Mouse (Mus musculus) right cerebral cortex, postnatal 14 days (tissue): ENCODE results near the gene Flii.

Source experiments
- DNase-seq: peaks from one replicate; pipeline ENCODE4 v3.0.0; 2022

The Flii gene

GRCm38 (mm10) chr11:60726601-60727391 lies at the start of gene Flii:
TSS of gene Flii (minus strand) at chr11:60727263.
- DNase-seq, result peak; percentile 78

DNA sequence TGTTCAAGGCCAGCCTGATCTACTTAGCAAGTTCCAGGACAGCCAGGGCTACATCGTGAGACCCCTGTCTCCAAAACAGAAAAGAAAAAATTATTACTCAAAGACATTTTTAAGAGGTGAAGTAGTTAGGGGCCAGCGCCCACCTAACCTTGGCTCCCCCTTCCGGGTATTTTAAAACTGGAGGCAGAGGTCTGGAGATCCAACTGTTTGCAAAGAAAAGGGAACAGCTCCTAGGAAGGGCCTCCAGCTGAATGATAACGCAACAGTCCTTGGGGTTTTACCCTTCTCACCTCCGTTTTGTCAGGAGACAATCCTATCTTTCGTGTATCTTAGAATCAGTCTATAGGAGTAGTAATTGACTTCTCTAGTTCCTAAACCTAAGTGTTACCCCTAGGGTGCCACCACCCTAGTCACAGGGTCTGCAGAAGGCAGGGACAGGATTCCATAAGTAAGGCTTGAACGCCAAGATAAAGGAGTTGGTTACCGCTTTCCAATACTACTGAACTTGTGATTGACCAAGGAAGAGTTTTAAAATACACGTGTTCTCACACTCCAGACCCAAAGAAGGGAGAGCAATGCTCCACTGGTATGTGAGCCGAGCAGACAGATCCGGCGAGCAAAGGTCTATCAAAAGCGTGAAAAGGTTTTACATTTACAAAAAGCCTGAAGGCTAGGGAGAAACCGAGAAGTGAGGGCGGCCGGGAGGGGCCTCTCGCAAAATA lies 49.2 kb upstream of the Flii start:
- no peak for DNase-seq

DNA sequence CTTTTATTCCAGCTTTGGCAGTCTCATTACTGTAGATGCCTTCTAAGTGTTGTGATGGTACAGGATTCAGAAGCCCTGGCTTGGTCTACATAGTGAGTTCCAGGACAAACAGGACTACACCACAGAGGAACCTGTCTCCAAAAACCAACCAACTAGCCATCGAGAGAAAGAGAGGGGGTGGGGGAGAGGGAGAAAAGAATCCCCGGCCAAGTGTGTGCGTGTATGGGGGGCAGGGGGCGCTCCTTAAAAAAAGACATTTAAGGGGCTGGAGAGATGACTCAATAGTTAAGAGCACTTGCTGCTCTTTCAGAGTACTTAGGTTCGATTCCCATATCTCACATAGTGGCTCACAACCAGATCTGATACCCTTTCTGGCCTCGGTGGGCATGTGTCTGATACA lies 48.5 kb upstream of the Flii start:
- DNase-seq, result no peak

DNA sequence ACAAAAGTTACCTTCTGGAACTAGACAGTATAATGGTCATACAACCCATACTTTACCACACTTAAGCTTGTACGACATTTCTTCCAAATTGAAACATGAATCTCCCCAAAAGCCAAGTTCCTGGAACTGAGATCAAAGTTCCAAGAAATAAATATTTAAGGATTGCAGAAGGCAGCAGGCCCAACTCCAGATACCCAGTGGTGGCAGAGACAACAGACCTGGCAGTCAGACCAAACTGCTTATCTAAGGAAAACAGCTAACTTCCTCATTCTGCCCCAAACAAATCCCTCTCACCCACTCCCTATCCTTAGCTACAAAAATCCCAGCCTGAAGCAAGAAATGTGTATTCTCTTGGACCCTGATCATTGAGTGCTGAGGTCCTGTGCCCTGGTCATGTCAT lies 47.8 kb upstream of the Flii start:
- no peak for DNase-seq

DNA sequence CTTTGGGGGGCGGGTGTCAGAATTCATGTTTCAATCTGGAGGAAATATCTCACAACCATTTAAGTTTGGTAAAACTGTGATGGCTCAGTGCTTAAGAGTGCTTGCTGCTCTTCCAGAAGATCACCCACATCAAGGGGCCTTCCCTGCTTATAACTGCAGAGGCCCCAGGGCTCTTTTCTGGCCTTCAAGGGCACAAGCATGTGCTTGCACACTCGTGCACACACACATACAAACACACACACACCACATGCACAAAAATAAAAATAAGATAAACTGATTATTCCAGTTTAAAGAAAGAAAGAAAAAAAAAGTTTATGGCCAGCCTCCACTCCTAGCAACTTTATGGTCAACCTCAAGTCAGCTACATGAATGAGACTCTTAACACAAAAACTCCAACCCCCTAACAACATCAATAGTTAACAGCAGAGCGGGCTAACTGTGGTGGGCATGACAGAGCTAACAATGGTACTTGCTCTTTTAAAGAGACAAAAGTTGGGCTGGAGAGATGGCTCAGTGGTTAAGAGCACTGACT lies 47.2 kb upstream of the Flii start:
- DNase-seq, result no peak

DNA sequence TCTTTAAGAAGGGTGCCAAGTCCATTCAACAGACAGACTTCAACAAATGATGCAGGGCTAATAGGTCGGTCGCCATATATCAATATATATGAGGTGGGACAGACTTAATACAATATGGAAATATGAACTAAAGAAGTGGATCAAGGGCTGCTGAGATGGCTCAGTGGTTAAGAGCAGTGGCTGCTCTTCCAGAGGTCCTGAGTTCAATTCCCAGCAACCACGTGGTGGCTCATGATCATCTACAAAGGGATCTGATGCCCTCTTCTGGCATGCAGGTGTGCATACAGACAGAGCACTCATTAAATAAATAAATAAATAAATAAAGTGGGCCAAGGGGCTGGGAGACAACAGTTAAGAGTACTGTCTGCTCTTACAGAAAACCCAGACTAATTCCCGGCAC lies 45.1 kb upstream of the Flii start:
- no peak for DNase-seq

DNA sequence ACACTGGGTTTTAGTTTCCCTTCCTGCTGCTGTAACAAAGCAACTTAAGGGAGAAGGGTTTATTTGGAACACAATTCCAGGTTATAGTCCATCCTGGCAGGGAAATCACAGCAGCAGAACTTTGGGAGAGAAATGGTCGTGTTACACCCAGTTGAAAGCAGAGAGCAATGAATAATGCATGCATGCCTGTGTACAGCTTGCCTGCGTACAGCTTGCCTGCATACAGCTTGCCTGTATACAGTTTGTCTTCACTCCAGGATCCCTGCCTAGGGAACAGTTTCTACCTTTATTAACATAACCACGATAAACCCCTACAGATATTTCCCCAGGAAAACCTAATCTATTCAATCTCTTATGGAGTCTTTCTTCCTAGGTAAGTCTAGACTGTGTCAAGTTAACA lies 43.7 kb upstream of the Flii start:
- DNase-seq, result no peak

DNA sequence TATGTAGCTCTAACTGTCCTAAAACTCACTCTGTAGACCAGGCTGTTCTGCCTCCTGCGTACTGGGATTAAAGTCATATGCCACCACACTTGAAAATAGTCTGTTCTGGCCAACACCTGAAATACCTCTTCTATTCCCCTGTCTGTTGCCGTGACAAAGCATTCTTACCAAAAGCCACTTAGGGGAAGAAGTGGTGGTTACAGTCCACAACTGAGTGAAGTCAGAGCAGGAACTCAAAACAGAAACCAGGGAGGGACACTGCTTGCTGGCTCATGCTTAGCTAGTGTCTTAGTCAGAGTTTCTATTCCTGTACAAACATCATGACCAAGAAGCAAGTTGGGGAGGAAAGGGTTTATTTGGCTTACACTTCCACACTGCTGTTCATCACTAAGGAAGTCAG lies 42.3 kb upstream of the Flii start:
- no peak for DNase-seq

DNA sequence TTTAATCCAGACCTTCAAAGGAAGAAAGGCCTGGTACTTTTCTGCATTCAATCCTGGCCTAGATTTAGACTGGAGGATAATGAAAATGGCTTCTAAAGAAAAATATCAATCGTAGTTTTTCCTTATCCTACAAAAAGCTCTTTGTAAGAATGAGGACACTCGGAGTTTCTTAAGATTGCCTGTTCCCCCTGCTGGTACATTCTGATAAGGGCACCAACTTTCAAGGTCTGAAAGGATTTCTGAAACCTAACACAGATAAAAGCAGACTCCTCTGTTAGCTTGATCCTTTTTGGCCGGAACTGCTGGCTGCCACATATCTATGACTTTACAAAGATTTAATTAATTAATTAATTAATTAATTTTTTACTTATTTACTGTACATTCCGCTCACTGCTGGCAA lies 39.9 kb upstream of the Flii start:
- DNase-seq, result no peak

DNA sequence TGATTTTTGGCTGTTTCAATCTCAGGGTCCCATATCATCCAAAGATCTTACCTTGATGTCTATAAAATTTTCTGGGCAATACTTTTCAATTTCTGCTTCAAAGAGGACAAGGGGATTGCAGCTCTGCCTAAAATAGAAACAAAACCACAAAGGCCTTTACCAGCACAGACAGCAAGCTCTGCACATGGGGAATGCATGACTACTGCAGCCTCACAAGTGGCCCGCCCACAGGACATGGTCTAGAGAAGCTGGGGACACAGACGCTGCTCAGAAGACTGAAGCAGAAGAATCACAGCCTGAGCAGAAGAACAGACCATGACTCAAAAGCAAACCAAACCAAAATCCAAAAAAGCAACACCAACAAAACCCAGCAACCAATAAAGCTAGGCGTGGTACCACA lies 34.6 kb upstream of the Flii start:
- no peak for DNase-seq

DNA sequence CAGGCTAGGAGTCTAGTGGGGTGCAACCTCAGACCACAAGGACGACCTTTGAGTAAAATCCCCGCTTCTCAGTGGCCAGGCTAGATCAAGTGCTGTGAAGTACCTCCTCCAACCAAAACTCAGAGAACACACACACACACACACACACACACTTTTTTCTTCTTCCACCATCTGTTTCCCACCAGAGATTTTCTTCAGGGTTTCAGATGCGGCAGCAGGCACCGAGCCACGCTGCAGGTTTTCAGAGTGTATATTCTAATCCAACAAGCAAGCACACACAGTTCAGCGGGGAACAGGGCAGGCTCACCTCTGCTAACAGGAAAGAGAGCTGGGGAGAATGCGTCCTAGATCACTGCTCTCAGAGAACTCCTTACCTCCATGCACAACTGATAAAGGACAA lies 28.5 kb upstream of the Flii start:
- peak; percentile 23 for DNase-seq

GRCm38 (mm10) chr11:60740321-60740720 lies 13.3 kb upstream of the Flii start:
- DNase-seq, result no peak

GRCm38 (mm10) chr11:60737450-60737849 lies 10.4 kb upstream of the Flii start:
- DNase-seq, result no peak

DNA sequence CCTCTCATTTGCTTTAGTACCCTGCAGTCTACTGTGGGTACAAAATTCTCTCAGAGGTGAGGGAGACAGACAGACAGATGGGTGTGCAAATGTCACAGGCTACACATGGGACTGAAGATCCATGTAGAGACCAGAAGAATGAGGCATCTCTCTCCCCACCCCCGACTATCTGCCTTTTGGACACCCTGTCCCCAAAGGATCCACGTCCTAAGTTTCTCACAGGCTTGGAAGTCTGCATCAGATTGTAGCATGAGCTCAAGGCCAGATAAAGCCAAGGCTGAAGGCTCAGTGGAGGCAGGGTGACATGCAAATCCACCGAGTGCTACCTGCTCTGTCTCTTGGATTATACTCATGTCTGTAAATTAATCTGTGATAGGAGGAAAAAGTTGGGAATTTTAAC lies 9.4 kb upstream of the Flii start:
- DNase-seq, result no peak

- DNase-seq, result no peak
These were observed 8.1 kb upstream of the Flii start for GRCm38 (mm10) chr11:60735191-60735590.

- DNase-seq, result no peak
These were observed 7.1 kb upstream of the Flii start for GRCm38 (mm10) chr11:60734206-60734605.

DNA sequence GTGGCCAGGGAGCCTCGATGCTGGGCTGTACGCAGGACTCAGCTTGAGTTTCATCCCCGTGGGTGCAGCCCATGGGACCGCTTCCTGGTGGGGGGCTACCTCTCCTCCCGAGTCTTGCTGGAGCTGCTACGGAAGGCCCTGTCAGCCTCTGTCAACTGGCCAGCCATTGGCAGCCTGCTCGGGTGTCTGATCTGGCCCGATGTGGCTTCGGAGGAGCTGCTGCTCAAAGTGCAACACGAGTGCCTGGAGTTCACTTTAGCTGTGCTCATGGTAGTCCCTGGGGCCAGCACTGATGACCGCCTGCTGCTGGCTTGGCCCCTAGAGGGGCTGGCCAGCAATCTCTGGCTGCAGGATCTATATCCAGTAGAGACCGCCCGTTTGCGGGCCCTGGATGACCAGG lies 4.2 kb upstream of the Flii start:
- DNase-seq, result no peak

- DNase-seq, result no peak
These were observed 3.1 kb upstream of the Flii start for GRCm38 (mm10) chr11:60730169-60730568.

DNA sequence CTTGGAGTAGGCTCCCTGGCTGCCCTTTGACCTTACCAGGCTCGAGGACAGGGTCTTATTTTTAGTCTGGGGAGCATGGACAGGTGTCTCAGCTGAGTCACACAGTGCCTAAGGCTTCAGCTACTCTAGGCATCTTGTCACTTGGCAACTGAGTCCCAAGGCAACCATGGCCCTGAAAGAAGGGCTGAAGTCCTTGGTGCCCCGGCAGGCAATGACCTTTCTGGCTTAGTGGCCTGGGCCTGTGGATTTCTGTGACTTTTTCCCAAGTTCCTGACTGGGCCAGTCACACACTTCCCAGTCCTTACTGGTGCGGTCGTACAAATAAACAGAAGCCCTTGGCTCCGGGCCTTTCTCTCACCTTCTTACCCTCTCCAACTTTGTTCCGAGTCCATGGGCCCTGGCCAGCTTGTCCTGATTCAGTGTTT lies 2.2 kb upstream of the Flii start:
- no peak for DNase-seq

DNA sequence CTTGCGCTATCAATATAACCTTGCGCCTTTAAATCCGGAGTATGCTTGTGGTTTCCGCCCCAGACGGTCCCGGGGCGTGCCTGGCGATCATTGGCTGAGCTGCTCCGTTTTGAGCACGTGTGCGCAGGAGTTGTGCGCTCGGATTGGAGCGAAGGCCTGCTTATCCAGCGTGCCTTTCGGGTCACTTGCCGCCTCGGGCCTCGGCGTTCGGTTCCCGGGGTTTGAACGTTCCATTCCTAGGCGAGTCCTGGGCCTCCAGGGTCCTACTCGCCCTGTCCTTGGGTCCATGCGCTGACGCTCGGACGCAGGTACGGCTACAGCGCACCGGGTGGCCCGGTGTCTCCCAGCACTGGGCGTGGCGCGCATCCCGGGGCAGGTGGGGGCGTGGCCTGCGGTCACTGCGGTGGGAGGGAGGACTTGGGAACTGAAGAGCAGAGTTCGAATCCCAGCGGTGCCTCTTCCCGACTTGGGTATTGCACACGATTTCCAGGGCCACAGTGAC lies 1.2 kb upstream of the Flii start, which contains the start of gene Mief2:
Mief2 (plus strand) TSS at position 139 of the 502 bp plus-strand sequence.
- peak; percentile 96 for DNase-seq

GRCm38 (mm10) chr11:60727392-60728140 lies 503 bp upstream of the Flii start:
- no peak for DNase-seq

DNA sequence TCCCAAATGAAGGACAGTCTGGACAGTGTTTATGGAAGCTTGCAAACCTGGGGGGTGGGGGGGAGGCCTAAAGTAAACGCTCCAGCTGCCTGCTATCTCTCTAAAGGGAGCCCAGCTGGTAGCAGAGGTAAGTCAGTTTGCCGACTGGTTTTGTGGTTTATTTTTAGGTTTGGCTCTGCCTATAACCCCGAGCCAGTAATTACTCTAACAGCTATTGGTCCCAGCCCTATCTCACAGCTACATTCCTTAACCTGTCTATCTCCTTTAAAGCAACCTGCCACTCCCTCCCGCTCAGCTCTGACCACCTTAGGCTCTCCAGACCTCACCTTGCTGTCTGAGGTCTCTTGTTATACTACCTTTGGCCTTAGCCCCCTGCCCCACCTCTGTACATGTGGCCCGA lies 7.8 kb downstream of the Flii start:
- DNase-seq, result no peak

DNA sequence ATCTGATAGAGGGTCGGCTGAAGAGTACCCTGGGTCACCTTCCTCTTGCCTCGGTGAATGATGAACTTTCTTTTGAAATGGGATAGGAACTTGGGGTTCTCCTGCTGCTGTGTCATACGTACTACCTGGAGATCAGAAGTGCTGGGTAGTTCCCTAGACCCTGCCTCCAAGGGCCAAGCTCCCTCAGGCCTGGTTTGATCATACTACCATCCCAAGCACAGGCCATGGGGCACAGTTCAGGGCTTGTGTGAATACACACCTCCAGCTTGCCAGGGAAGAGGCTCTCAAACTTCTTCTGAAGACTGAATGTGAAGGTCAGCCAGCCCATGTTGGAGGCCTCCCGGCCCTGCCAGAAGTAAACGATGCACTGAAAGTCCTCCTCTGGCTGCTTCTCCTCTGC lies 11.2 kb downstream of the Flii start:
- DNase-seq, result no peak
